Mouse (Mus musculus): Measurements from ENCODE around the gene Dusp1. TPM values are rescaled to one million over a fixed set of nuclear protein-coding genes. Genes with fewer than 3 reads are reported as not detected.
A peak's percentile ranks its signal among the peaks of the same experiment; 100 is the strongest.

Dusp1 gene
- polyA plus RNA-seq, 1 experiment from 2014 or later, result 27.7 TPM

- Histone ChIP-seq H3K27me3 (ENCODE audit: control insufficient read depth, insufficient read depth, low read length) (no peaks in the 10 kb centered on the region), H3K9me3 (ENCODE audit: control insufficient read depth, low read length) (no peaks in the 10 kb centered on the region), H3K27ac (replicated peaks) (peak overlapping the region; percentile 81), H3K9ac (ENCODE audit: low read length) (no peak overlapping the region), H3K36me3 (ENCODE audit: control insufficient read depth, insufficient read depth, low read length) (no peaks in the 10 kb centered on the region), H3K4me3 (ENCODE audit: low read depth, low read length) (no peak overlapping the region), H3K4me2 (replicated peaks; ENCODE audit: low read depth) (no peak overlapping the region), H3K4me1 (replicated peaks; ENCODE audit: control insufficient read depth, insufficient read depth) (peaks cover 8% of the 10 kb centered on the region; the same call in 1 of the 2 replicates)
- ATAC-seq (ENCODE audit: low FRiP score, low TSS enrichment) (no peak), DNase-seq (ENCODE audit: low spot score) (no peak)
- TF ChIP-seq CTCF (IDR thresholded peaks at IDR 0.05; ENCODE audit: low read depth) (no peak), EP300 (optimal IDR thresholded peaks at IDR 0.05) (no peak)
- 75% methylated on average over 6 of the region's 6 CpGs for WGBS
Measured at GRCm38 (mm10) chr17:26583606-26584005, 21.7 kb upstream of the Dusp1 start.

DNA sequence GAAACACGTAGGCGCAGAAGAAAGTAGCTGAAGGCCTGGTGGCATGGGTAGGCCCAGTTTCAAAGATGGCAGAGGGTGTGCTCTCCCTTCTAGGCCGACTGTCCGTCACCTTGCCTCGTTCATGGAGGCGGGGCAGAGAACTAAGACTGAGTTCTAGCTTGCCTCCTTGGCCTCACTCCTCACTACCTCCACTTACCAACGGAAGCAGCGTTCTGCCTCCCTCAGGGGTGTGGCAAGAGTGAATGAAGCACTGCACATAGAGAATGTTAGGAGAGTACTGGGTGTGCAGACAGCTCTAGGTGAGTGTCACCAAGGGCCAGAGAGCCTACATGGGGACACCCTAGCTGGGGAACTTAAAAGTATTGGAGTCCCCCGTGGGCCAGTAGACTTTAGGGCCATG lies 21.1 kb upstream of the Dusp1 start:
- Histone ChIP-seq H3K4me2 (replicated peaks; ENCODE audit: low read depth) (no peak overlapping the region), H3K4me3 (ENCODE audit: low read depth, low read length) (no peak overlapping the region), H3K36me3 (ENCODE audit: control insufficient read depth, insufficient read depth, low read length) (no peaks in the 10 kb centered on the region), H3K27ac (replicated peaks) (peak overlapping the region; percentile 81), H3K9ac (ENCODE audit: low read length) (no peak overlapping the region), H3K9me3 (ENCODE audit: control insufficient read depth, low read length) (no peaks in the 10 kb centered on the region), H3K4me1 (replicated peaks; ENCODE audit: control insufficient read depth, insufficient read depth) (peaks cover 8% of the 10 kb centered on the region; the same call in 1 of the 2 replicates), H3K27me3 (ENCODE audit: control insufficient read depth, insufficient read depth, low read length) (no peaks in the 10 kb centered on the region)
- ATAC-seq (ENCODE audit: low FRiP score, low TSS enrichment) (no peak), DNase-seq (ENCODE audit: low spot score) (no peak)
- 81% methylated on average over 9 of the region's 9 CpGs for WGBS
- TF ChIP-seq EP300 (optimal IDR thresholded peaks at IDR 0.05) (no peak), CTCF (IDR thresholded peaks at IDR 0.05; ENCODE audit: low read depth) (no peak)

- 0 out of 2 replicates have a peak overlapping the region, but pooled peaks have one; percentile 40 for H3K27ac ChIP-seq (replicated peaks)
- no peak for DNase-seq (ENCODE audit: low spot score)
Measured at GRCm38 (mm10) chr17:26582297-26582696, 20.4 kb upstream of the Dusp1 start.

GRCm38 (mm10) chr17:26580873-26581401 lies 19.0 kb upstream of the Dusp1 start:
- H3K36me3 ChIP-seq (ENCODE audit: control insufficient read depth, insufficient read depth, low read length), result no peaks in the 10 kb centered on the region
- no peak for ATAC-seq (ENCODE audit: low FRiP score, low TSS enrichment)
- H3K4me3 ChIP-seq (ENCODE audit: low read depth, low read length), result no peak overlapping the region
- H3K9ac ChIP-seq (ENCODE audit: low read length), result no peak overlapping the region
- WGBS, result 96% methylated on average over 3 of the region's 3 CpGs
- no peak overlapping the region for H3K4me2 ChIP-seq (replicated peaks; ENCODE audit: low read depth)
- no peak overlapping the region for H3K27ac ChIP-seq (replicated peaks)
- no peaks in the 10 kb centered on the region for H3K9me3 ChIP-seq (ENCODE audit: control insufficient read depth, low read length)
- no peak for DNase-seq (ENCODE audit: low spot score)
- TF ChIP-seq CTCF (IDR thresholded peaks at IDR 0.05; ENCODE audit: low read depth) (no peak), EP300 (optimal IDR thresholded peaks at IDR 0.05) (no peak)
- peaks cover 12% of the 10 kb centered on the region; the same call in 1 of the 2 replicates for H3K4me1 ChIP-seq (replicated peaks; ENCODE audit: control insufficient read depth, insufficient read depth)
- no peaks in the 10 kb centered on the region for H3K27me3 ChIP-seq (ENCODE audit: control insufficient read depth, insufficient read depth, low read length)

More at GRCm38 (mm10) chr17:26582297-26582696, 20.4 kb upstream of the Dusp1 start:
- H3K27me3 ChIP-seq (ENCODE audit: control insufficient read depth, insufficient read depth, low read length), result no peaks in the 10 kb centered on the region
- H3K36me3 ChIP-seq (ENCODE audit: control insufficient read depth, insufficient read depth, low read length), result no peaks in the 10 kb centered on the region
- 0 out of 2 replicates have a peak overlapping the region, but pooled peaks have one; percentile 8 for H3K9ac ChIP-seq (ENCODE audit: low read length)
- no peak overlapping the region for H3K4me3 ChIP-seq (ENCODE audit: low read depth, low read length)
- H3K4me2 ChIP-seq (replicated peaks; ENCODE audit: low read depth), result no peak overlapping the region
- WGBS, result 61% methylated on average over 5 of the region's 5 CpGs
- no peaks in the 10 kb centered on the region for H3K9me3 ChIP-seq (ENCODE audit: control insufficient read depth, low read length)
- peaks cover 8% of the 10 kb centered on the region; the same call in 1 of the 2 replicates for H3K4me1 ChIP-seq (replicated peaks; ENCODE audit: control insufficient read depth, insufficient read depth)
- TF ChIP-seq CTCF (IDR thresholded peaks at IDR 0.05; ENCODE audit: low read depth) (no peak), EP300 (optimal IDR thresholded peaks at IDR 0.05) (no peak)
- no peak for ATAC-seq (ENCODE audit: low FRiP score, low TSS enrichment)

GRCm38 (mm10) chr17:26579396-26579795 lies 17.5 kb upstream of the Dusp1 start:
- no peak overlapping the region for H3K9ac ChIP-seq (ENCODE audit: low read length)
- H3K27me3 ChIP-seq (ENCODE audit: control insufficient read depth, insufficient read depth, low read length), result no peaks in the 10 kb centered on the region
- 0 out of 2 replicates have a peak, but pooled peaks cover 7% of the 10 kb centered on the region for H3K4me1 ChIP-seq (replicated peaks; ENCODE audit: control insufficient read depth, insufficient read depth)
- ATAC-seq (ENCODE audit: low FRiP score, low TSS enrichment), result no peak
- WGBS, result 80% methylated on average over 6 of the region's 6 CpGs
- DNase-seq (ENCODE audit: low spot score), result no peak
- H3K4me3 ChIP-seq (ENCODE audit: low read depth, low read length), result no peak overlapping the region
- H3K27ac ChIP-seq (replicated peaks), result no peak overlapping the region
- no peaks in the 10 kb centered on the region for H3K9me3 ChIP-seq (ENCODE audit: control insufficient read depth, low read length)
- H3K4me2 ChIP-seq (replicated peaks; ENCODE audit: low read depth), result no peak overlapping the region
- no peaks in the 10 kb centered on the region; the same call in 1 of the 2 replicates for H3K36me3 ChIP-seq (ENCODE audit: control insufficient read depth, insufficient read depth, low read length)
- no peak for TF ChIP-seq EP300 (optimal IDR thresholded peaks at IDR 0.05)
- TF ChIP-seq CTCF (IDR thresholded peaks at IDR 0.05; ENCODE audit: low read depth), result no peak

DNA sequence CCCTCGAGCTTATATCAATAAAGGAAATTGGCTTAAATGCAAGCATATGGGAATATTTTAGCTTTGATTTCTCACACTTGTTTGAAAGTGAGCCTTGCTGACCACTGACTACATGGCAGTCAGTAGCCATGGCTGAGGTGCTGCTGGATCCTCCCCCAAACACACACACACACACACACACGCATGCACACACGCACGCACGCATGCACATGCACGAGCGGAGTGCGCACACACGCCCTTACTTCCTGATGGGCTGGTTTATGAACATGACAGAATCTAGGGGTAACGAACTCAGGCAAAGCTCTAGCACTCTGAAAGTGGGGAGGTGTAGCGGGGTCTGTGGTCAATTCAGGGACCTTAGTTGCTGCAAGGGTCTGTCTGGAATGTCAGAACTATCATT lies 16.8 kb upstream of the Dusp1 start:
- Histone ChIP-seq H3K9ac (ENCODE audit: low read length) (no peak overlapping the region), H3K27me3 (ENCODE audit: control insufficient read depth, insufficient read depth, low read length) (no peaks in the 10 kb centered on the region), H3K4me2 (replicated peaks; ENCODE audit: low read depth) (no peak overlapping the region), H3K4me3 (ENCODE audit: low read depth, low read length) (no peak overlapping the region), H3K36me3 (ENCODE audit: control insufficient read depth, insufficient read depth, low read length) (no peaks in the 10 kb centered on the region; the same call in 1 of the 2 replicates), H3K27ac (replicated peaks) (no peak overlapping the region; the same call in 1 of the 2 replicates), H3K9me3 (ENCODE audit: control insufficient read depth, low read length) (no peaks in the 10 kb centered on the region), H3K4me1 (replicated peaks; ENCODE audit: control insufficient read depth, insufficient read depth) (0 out of 2 replicates have a peak, but pooled peaks cover 4% of the 10 kb centered on the region)
- TF ChIP-seq EP300 (optimal IDR thresholded peaks at IDR 0.05), result no peak
- no peak for TF ChIP-seq CTCF (IDR thresholded peaks at IDR 0.05; ENCODE audit: low read depth)
- 94% methylated on average over 11 of the region's 11 CpGs for WGBS
- no peak for DNase-seq (ENCODE audit: low spot score)
- ATAC-seq (ENCODE audit: low FRiP score, low TSS enrichment), result no peak

Data from stomach, postnatal 0 days (tissue).